Mouse (Mus musculus) lung, adult 2 months (tissue): ENCODE data around the gene Cdc14b.

ENCODE experiments used
- CTCF ChIP-seq: fragments of 200-500 bp; IDR thresholded peaks from 2 replicates; pipeline ENCODE4 v1.5.1; 2011; ENCODE audit warnings: mild to moderate bottlenecking, low read length, control low read depth; ENCODE audit not compliant: insufficient read depth
- POLR2A ChIP-seq: fragments of 200-500 bp; IDR thresholded peaks from 2 replicates; pipeline ENCODE4 v1.6.1; 2011; ENCODE audit warnings: low read depth, mild to moderate bottlenecking, control low read depth, low read length, borderline replicate concordance; ENCODE audit errors: extremely low read depth

- no peak for TF ChIP-seq CTCF
- no peak for TF ChIP-seq POLR2A
Observed at GRCm38 (mm10) chr13:64286321-64286720, 11.2 kb upstream of the Cdc14b start.
